In genomic region chr3:122903746-122904433, GRCm38 (mm10) we compare ENCODE assay signal across 8 mouse cellular contexts. TPM values are rescaled to one million over a fixed set of nuclear protein-coding genes. Genes with fewer than 3 reads are reported as not detected.
DNase-seq lines count a peak whose midpoint lies in the region; ATAC-seq and TF ChIP-seq lines count a peak whose summit lies in the region.

No protein-coding gene starts in this region.

- no peak overlapping the region for H3K27ac ChIP-seq in intestine, postnatal 0 days (ENCODE audit: low read depth, low read length)

- WGBS in intestine, postnatal 0 days = 39% methylated on average over 12 of the region's 12 CpGs
- WGBS in lung, adult 2 months = 39% methylated on average over 12 of the region's 12 CpGs

- ATAC-seq in erythroid progenitor cell, adult 5-6 weeks (replicated peaks; ENCODE audit: low FRiP score, poor library complexity, severe bottlenecking) = 0 out of 2 replicates have a peak, but pooled peaks have one; percentile 59
- no peak for ATAC-seq in intestine, postnatal 0 days

- TF ChIP-seq POLR2A in lung, adult 2 months (IDR thresholded peaks at IDR 0.05; ENCODE audit: borderline replicate concordance, extremely low read depth, low read depth, low read length) = no peak

- no peaks in the 10 kb centered on the region for H3K9me3 ChIP-seq in intestine, postnatal 0 days (ENCODE audit: control insufficient read depth)

- no peaks in the 10 kb centered on the region for H3K4me1 ChIP-seq in intestine, postnatal 0 days (replicated peaks; ENCODE audit: control insufficient read depth, insufficient read depth, low read length)
- H3K4me1 ChIP-seq in lung, adult 2 months (ENCODE audit: control insufficient read depth, insufficient read depth, low read length) = no peaks in the 10 kb centered on the region

- peak; percentile 98 for TF ChIP-seq CTCF in intestine, postnatal 0 days (IDR thresholded peaks at IDR 0.05; ENCODE audit: low read depth)
- peak; percentile 72 for TF ChIP-seq CTCF in lung, adult 2 months (IDR thresholded peaks at IDR 0.05; ENCODE audit: insufficient read depth, low read length)

- no peak overlapping the region for H3K4me2 ChIP-seq in intestine, postnatal 0 days (replicated peaks; ENCODE audit: low read depth)

- no peaks in the 10 kb centered on the region for H3K36me3 ChIP-seq in intestine, postnatal 0 days (ENCODE audit: control insufficient read depth, insufficient read depth)

- DNase-seq in layer of hippocampus, adult 11-12 months (ENCODE audit: low spot score) = peak; percentile 43
- no peak for DNase-seq in layer of hippocampus, adult 9-11 months
- peak; percentile 75 for DNase-seq in ZHBTc4 (ENCODE audit: low read depth, low spot score)
- DNase-seq in lung, adult 2 months = peak; percentile 13
- DNase-seq in retina, embryonic 14.5 days (ENCODE audit: low spot score) = peak; percentile 88
- no peak for DNase-seq in ovary, adult 18-20 months (ENCODE audit: low spot score)

- no peaks in the 10 kb centered on the region for H3K27me3 ChIP-seq in intestine, postnatal 0 days (replicated peaks; ENCODE audit: control insufficient read depth, insufficient read depth, low read length)

- no peak overlapping the region for H3K9ac ChIP-seq in intestine, postnatal 0 days (ENCODE audit: low read depth, low read length)

- no peak overlapping the region for H3K4me3 ChIP-seq in intestine, postnatal 0 days (ENCODE audit: low read depth, low read length)
- H3K4me3 ChIP-seq in lung, adult 2 months (replicated peaks; ENCODE audit: extremely low read depth, low read depth, low read length) = no peak overlapping the region

RNA-seq across cellular contexts. Expression of gene Fabp2, which starts 9.0 kb away (rescaled TPM):
- not detected in 2 replicates for total RNA-seq in erythroid progenitor cell, adult 5-6 weeks (2015; ENCODE audit: low replicate concordance)
- total RNA-seq in erythroid progenitor cell, adult 5-6 weeks (2017; ENCODE audit: low replicate concordance) = not detected in 2 replicates
- 14,903 and 15,973 TPM in 2 replicates for polyA plus RNA-seq in intestine, postnatal 0 days (2015; fragmentation: Nextera tagmentation; extraction: Ambion mirVana)
- 0.20 TPM in 1 of 2 replicates, not detected in the other for polyA plus RNA-seq in lung, adult 2 months (2012; rRNA removed)

RNA-seq across cellular contexts. Expression of gene Gm10959, which starts 15.3 kb away (rescaled TPM):
- not detected in 2 replicates for total RNA-seq in erythroid progenitor cell, adult 5-6 weeks (2015; ENCODE audit: low replicate concordance)
- total RNA-seq in erythroid progenitor cell, adult 5-6 weeks (2017; ENCODE audit: low replicate concordance) = not detected in 2 replicates
- polyA plus RNA-seq in intestine, postnatal 0 days (2015; fragmentation: Nextera tagmentation; extraction: Ambion mirVana) = not detected in 2 replicates
- polyA plus RNA-seq in lung, adult 2 months (2012; rRNA removed) = not detected in 2 replicates

RNA-seq across cellular contexts. Expression of gene 1810037I17Rik, which starts 20.1 kb away (rescaled TPM):
- 69.2 and 79.6 TPM in 2 replicates for total RNA-seq in erythroid progenitor cell, adult 5-6 weeks (2015; ENCODE audit: low replicate concordance)
- total RNA-seq in erythroid progenitor cell, adult 5-6 weeks (2017; ENCODE audit: low replicate concordance) = 27.6 and 34.5 TPM in 2 replicates
- polyA plus RNA-seq in intestine, postnatal 0 days (2015; fragmentation: Nextera tagmentation; extraction: Ambion mirVana) = 222 and 229 TPM in 2 replicates
- polyA plus RNA-seq in lung, adult 2 months (2012; rRNA removed) = 41.8 and 56.6 TPM in 2 replicates

Comparison
In these comparisons a context has a peak if more than half of its experiments do, and no peak if none do; other contexts are left out.
1. DNase-seq: peak in layer of hippocampus, adult 11-12 months (single experiment), ZHBTc4 (single experiment), lung, adult 2 months (single experiment) and retina, embryonic 14.5 days (single experiment); none in layer of hippocampus, adult 9-11 months (single experiment) and ovary, adult 18-20 months (single experiment).
2. RNA of gene Fabp2, which starts 9.0 kb away (polyA plus RNA-seq): 14,903 to 15,973 TPM in intestine, postnatal 0 days; 0.20 TPM in lung, adult 2 months; every median in the first group is over 1,000 times any median in the second.